Mouse (Mus musculus) testis, adult 2 months (tissue): ENCODE measurements around the gene Plekhj1. TPM values are rescaled to one million over a fixed set of nuclear protein-coding genes. Genes with fewer than 3 reads are reported as not detected.
"Not testable (repeated sequence)": the region's sequence is repeated elsewhere in the genome, so short reads cannot be mapped to it uniquely, and the experiment has no call there.

Experiments used
- H3K27ac ChIP-seq: fragments of 200-500 bp; 2 replicates; pipeline ENCODE4 v1.5.1; 2012; ENCODE audit warnings: low read depth, low read length; ENCODE audit not compliant: control insufficient read depth, insufficient read depth
- H3K27me3 ChIP-seq: fragments of 200-500 bp; 2 replicates; pipeline ENCODE4 v1.6.1; 2012; ENCODE audit warnings: mild to moderate bottlenecking, low read length, moderate library complexity; ENCODE audit not compliant: control insufficient read depth, insufficient read depth
- H3K36me3 ChIP-seq: fragments of 200-500 bp; 2 replicates; pipeline ENCODE4 v1.6.1; 2012; ENCODE audit warnings: mild to moderate bottlenecking, low read length; ENCODE audit not compliant: control insufficient read depth, insufficient read depth
- H3K4me1 ChIP-seq: fragments of 200-500 bp; 2 replicates; pipeline ENCODE4 v1.6.1; 2012; ENCODE audit warnings: low read length; ENCODE audit not compliant: control insufficient read depth, insufficient read depth
- H3K4me3 ChIP-seq: fragments of 200-500 bp; 2 replicates; pipeline ENCODE4 v1.5.1; 2012; ENCODE audit warnings: low read depth, mild to moderate bottlenecking, low read length, moderate library complexity, mixed read lengths; ENCODE audit not compliant: control insufficient read depth
- CTCF ChIP-seq: fragments of 200-500 bp; IDR thresholded peaks from 2 replicates; pipeline ENCODE4 v1.5.1; 2012; ENCODE audit warnings: low read depth, mild to moderate bottlenecking, inconsistent platforms, low read length, moderate library complexity; ENCODE audit not compliant: control insufficient read depth, insufficient read depth, insufficient replicate concordance
- POLR2A ChIP-seq: fragments of 200-500 bp; IDR thresholded peaks from 2 replicates; pipeline ENCODE4 v1.6.1; 2012; ENCODE audit warnings: low read depth, mild to moderate bottlenecking, inconsistent platforms, low read length, moderate library complexity; ENCODE audit not compliant: control insufficient read depth
- polyA plus RNA-seq: library from polyadenylated mRNA; depleted of rRNA; stranded (reverse); fragments of >200 nt; gene quantifications from 2 replicates; pipeline ENCODE4 v1.2.3, GENCODE M21; 2012

The Plekhj1 gene
- polyA plus RNA-seq, 1 experiment: 41.4 TPM

DNA sequence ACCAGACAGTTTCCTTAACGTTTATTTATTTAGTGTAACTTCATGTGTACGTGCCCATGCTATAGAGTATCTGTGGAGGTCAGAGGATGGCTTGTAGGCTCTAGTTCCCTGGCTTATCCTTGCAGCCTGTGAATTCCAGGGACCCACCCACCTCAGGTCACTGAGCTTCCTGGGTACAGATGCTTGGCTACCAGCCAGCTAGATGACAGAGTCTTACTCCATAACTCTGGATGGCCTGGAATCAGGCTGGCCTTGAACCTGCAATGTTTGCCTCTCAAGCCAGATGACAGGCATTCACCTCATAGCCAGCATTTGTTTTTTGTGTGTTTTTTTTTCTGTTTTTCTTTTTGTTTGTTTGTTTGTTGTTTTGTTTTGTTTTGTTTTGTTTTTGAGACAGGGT is 18.7 kb upstream of the Plekhj1 start:
- H3K4me1 ChIP-seq: no peaks in the 10 kb centered on the region
- no peak for TF ChIP-seq CTCF
- no peak for TF ChIP-seq POLR2A
- H3K36me3 ChIP-seq: no peaks in the 10 kb centered on the region
- no peaks in the 10 kb centered on the region for H3K27me3 ChIP-seq
- no peak overlapping the region for H3K4me3 ChIP-seq
- no peak overlapping the region for H3K27ac ChIP-seq

DNA sequence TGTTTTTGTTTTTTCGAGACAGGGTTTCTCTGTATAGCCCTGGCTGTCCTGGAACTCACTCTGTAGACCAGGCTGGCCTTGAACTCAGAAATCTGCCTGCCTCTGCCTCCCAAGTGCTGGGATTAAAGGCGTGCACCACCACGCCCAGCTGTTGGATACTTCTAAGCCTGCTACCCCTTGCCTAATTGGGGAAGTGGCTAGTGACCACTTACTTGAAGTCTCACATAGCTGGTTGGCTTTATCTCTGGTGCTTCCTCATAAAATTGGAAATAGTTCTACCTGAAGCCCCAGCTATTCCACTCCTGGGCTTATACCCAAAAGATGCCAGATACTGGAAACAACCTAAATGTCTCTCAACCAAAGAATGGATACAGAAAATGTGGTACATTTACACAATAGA is 17.9 kb upstream of the Plekhj1 start:
- H3K36me3 ChIP-seq, H3K4me3 ChIP-seq, H3K27me3 ChIP-seq, H3K4me1 ChIP-seq, H3K27ac ChIP-seq: not testable (repeated sequence)

DNA sequence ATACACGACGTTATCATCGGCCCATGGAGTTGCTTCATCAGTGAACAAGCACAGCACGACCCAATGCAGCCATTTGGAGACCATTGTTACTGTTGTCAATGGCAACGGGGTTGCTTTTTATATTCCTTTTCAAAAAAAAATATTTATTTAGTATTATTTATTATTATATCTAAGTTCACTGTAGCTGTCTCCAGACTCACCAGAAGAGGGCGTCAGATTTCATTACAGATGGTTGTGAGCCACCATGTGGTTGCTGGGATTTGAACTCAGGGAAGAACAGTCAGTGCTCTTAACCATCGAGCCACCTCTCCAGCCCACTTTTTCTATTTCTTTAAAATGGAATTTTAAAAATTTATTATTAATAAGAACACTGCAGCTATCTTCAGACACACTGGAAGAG is 16.4 kb upstream of the Plekhj1 start:
- no peak for TF ChIP-seq POLR2A
- no peak for TF ChIP-seq CTCF
- no peaks in the 10 kb centered on the region for H3K36me3 ChIP-seq
- H3K27ac ChIP-seq: no peak overlapping the region
- H3K4me3 ChIP-seq: no peak overlapping the region
- no peaks in the 10 kb centered on the region for H3K27me3 ChIP-seq
- peaks cover 2% of the 10 kb centered on the region for H3K4me1 ChIP-seq

DNA sequence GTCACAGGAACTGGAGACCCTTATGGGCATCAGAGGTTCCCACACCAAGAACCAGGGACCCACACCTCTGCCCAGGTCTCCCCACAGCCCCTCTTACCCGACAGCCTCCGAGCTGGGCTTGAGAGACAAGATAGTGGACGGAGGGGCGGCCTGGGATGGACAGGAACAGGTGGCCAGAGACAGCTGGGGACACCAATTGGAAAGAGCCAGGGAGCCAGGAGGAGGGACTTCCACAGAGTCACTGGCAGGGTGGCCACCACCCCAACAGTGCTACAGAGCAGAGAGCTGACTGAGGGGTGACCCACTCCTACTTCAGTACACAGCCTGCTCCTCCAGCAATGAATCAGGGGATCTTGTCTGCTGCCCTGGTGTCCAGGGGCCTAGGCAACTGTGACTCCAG is 14.9 kb upstream of the Plekhj1 start, which contains the start of gene Jsrp1:
TSS of gene Jsrp1 (minus strand) at position 133 of the 400 bp plus-strand sequence.
- Histone ChIP-seq H3K27me3 (no peaks in the 10 kb centered on the region), H3K4me1 (peaks cover 11% of the 10 kb centered on the region), H3K4me3 (no peak within 1 kb of the TSS), H3K27ac (no peak within 1 kb of the TSS), H3K36me3 (no peaks in the 10 kb centered on the region)
- TF ChIP-seq CTCF (no peak), POLR2A (no peak)

DNA sequence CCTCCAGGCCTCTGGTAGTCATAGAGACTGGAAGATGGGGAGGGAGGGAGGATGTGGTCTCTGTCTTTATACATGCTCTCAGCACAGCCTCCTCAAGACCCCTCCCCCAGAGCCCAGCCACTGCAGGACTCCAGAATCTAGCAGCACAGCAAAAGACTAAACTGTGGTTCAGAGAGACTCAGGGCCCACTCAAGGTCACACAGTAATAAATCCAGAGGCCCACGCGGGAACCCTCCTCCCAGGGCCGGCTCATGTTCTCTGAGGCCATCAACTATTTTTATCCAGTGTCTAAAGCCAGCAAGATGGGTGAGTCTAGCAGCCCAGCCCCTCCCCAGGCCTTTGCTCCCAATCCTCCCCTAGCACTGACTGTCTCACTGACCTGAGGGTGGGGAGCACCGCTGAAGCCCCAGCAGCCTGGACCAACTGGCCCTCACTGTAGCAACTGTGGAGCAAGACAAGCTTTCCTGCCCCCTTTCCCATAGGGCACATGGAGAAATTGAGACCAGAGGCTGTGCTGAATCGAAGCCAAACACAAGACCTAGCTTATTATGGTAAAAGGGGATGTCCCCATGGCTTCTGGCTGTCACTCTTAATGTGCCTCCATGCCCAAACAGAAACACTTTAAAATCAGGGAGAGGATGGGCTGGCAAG is 14.1 kb upstream of the Plekhj1 start:
- TF ChIP-seq CTCF: no peak
- TF ChIP-seq POLR2A: no peak
- Histone ChIP-seq H3K4me3 (no peak overlapping the region), H3K4me1 (peaks cover 18% of the 10 kb centered on the region), H3K27me3 (no peaks in the 10 kb centered on the region), H3K27ac (no peak overlapping the region), H3K36me3 (no peaks in the 10 kb centered on the region)

DNA sequence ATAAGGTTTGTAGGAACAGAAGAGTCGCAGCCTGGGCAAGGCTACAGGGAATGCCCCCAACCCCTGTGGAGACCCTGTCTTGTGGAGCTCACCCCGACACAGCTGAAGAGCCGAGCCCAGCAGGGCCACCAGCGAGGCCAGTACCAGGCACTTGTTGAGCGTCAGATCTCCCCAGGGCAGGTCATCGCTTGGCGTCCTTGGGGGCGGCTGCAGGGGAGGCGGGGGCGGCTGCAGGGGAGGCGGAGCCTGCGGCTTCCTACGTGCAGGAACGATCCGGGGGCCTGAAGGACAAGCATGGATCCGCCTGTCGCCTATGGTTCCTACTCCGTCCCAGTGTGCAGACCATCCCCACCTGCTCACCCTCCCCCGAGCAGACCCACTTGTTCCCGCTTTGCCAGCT is 11.7 kb upstream of the Plekhj1 start:
- Histone ChIP-seq H3K27ac (no peak overlapping the region), H3K4me3 (no peak overlapping the region), H3K36me3 (no peaks in the 10 kb centered on the region), H3K27me3 (no peaks in the 10 kb centered on the region), H3K4me1 (peaks cover 39% of the 10 kb centered on the region)
- TF ChIP-seq CTCF (no peak), POLR2A (no peak)

DNA sequence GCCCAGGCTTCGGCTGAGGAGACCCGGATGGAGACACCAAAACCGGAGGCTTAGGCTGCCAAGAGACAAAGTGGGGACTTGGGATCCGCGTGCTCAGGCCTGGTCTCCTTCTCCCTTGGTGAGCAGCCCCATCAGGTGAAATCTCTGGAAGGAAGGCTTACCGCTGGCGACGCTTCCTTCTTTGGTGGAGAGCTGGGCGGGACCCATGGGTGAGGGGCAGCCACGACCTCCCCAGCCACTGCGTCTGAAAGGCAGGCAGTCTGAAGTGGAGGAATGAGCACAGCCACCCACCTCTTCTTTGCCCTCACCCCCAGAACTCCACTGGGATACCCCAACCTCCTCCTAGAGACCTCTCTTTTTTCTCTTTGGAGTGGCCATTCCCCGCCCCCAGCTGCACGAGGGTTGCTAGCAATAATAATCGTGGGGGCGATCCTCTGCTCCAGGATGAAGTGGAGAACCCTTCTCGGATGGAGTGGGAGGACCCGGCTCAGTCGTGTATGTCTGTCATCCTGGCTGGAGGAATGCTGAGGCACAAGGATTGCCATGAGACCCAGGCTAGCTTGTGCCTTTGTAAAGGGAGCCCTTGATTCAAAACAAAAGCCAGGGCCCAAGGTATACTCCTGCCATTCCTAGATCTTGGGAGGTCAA is 10.7 kb upstream of the Plekhj1 start:
- no peaks in the 10 kb centered on the region for H3K36me3 ChIP-seq
- peaks cover 39% of the 10 kb centered on the region for H3K4me1 ChIP-seq
- peak overlapping the region; percentile 55; the same call in 1 of the 2 replicates for H3K27ac ChIP-seq
- H3K4me3 ChIP-seq: peak overlapping the region; percentile 37
- no peak for TF ChIP-seq POLR2A
- TF ChIP-seq CTCF: no peak
- H3K27me3 ChIP-seq: no peaks in the 10 kb centered on the region
